Mouse (Mus musculus): ENCODE measurements at regions not wholly inside any gene's neighbourhood (a gene's known extent, or its start where the extent isn't known, plus 50 kb on each side); places are given as distances from the start of the nearest gene placed in this dataset.

DNA sequence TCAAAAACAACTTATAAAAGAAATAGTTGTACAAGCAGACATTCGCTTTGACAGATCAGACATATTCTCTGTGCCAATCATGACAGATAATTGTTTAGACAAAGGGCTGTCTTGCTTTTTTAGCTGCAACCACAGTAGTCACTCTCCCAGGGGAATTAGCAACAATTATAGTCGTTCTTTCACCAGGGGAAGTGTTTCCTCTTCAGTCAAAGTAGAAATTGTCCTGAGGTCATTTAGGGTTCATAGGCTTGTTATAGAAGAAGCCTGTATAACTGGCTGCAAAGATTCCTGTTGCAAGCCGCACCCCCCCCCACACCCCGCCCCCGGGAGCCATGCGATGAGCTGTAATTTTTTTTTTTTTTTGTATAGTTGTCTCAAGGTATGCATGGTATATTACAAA lies 68.2 kb upstream of the Ptger4 start:
- no peak overlapping the region for H3K4me3 ChIP-seq (replicated peaks; ENCODE audit: control insufficient read depth, low read depth, low read length)
- TF ChIP-seq POLR2A (IDR thresholded peaks at IDR 0.05; ENCODE audit: borderline replicate concordance, control insufficient read depth, low read depth, low read length) (no peak), CTCF (IDR thresholded peaks at IDR 0.05; ENCODE audit: control insufficient read depth, insufficient read depth, low read length) (no peak)
- WGBS, result 74% methylated on average over 6 of the region's 6 CpGs
- no peaks in the 10 kb centered on the region; the same call in 1 of the 2 replicates for H3K4me1 ChIP-seq (ENCODE audit: control insufficient read depth, insufficient read depth, low read length)
- no peak overlapping the region for H3K27ac ChIP-seq (ENCODE audit: control insufficient read depth, insufficient read depth, low read depth, low read length, poor library complexity)

- TF ChIP-seq POLR2A (IDR thresholded peaks at IDR 0.05; ENCODE audit: borderline replicate concordance, control insufficient read depth, low read depth, low read length), result no peak
- no peak for TF ChIP-seq CTCF (IDR thresholded peaks at IDR 0.05; ENCODE audit: control insufficient read depth, insufficient read depth, low read length)
- H3K4me3 ChIP-seq (replicated peaks; ENCODE audit: control insufficient read depth, low read depth, low read length), result no peak overlapping the region
- no peak overlapping the region for H3K27ac ChIP-seq (ENCODE audit: control insufficient read depth, insufficient read depth, low read depth, low read length, poor library complexity)
- WGBS, result 61% methylated on average over 3 of the region's 3 CpGs
- H3K4me1 ChIP-seq (ENCODE audit: control insufficient read depth, insufficient read depth, low read length), result no peaks in the 10 kb centered on the region; the same call in 1 of the 2 replicates
These were observed 66.0 kb upstream of the Ptger4 start for GRCm38 (mm10) chr15:5310035-5310434.

- WGBS, result 5% methylated on average over 2 of the region's 2 CpGs
- no peaks in the 10 kb centered on the region for H3K4me1 ChIP-seq (ENCODE audit: control insufficient read depth, insufficient read depth, low read length)
- TF ChIP-seq CTCF (IDR thresholded peaks at IDR 0.05; ENCODE audit: control insufficient read depth, insufficient read depth, low read length) (no peak), POLR2A (IDR thresholded peaks at IDR 0.05; ENCODE audit: borderline replicate concordance, control insufficient read depth, low read depth, low read length) (no peak)
- no peak overlapping the region for H3K27ac ChIP-seq (ENCODE audit: control insufficient read depth, insufficient read depth, low read depth, low read length, poor library complexity)
- no peak overlapping the region for H3K4me3 ChIP-seq (replicated peaks; ENCODE audit: control insufficient read depth, low read depth, low read length)
These were observed 58.4 kb upstream of the Ptger4 start for GRCm38 (mm10) chr15:5302403-5302802.

GRCm38 (mm10) chr15:5299807-5300206 lies 55.8 kb upstream of the Ptger4 start:
- Histone ChIP-seq H3K27ac (ENCODE audit: control insufficient read depth, insufficient read depth, low read depth, low read length, poor library complexity) (no peak overlapping the region), H3K4me1 (ENCODE audit: control insufficient read depth, insufficient read depth, low read length) (no peaks in the 10 kb centered on the region; the same call in 1 of the 2 replicates), H3K4me3 (replicated peaks; ENCODE audit: control insufficient read depth, low read depth, low read length) (no peak overlapping the region)
- WGBS, result 50% methylated on average over 1 of the region's 1 CpGs
- no peak for TF ChIP-seq POLR2A (IDR thresholded peaks at IDR 0.05; ENCODE audit: borderline replicate concordance, control insufficient read depth, low read depth, low read length)
- no peak for TF ChIP-seq CTCF (IDR thresholded peaks at IDR 0.05; ENCODE audit: control insufficient read depth, insufficient read depth, low read length)

GRCm38 (mm10) chr15:5296949-5297348 lies 53.0 kb upstream of the Ptger4 start:
- H3K4me3 ChIP-seq (replicated peaks; ENCODE audit: control insufficient read depth, low read depth, low read length), result no peak overlapping the region
- H3K27ac ChIP-seq (ENCODE audit: control insufficient read depth, insufficient read depth, low read depth, low read length, poor library complexity), result no peak overlapping the region
- no peaks in the 10 kb centered on the region; the same call in 1 of the 2 replicates for H3K4me1 ChIP-seq (ENCODE audit: control insufficient read depth, insufficient read depth, low read length)
- WGBS, result 69% methylated on average over 2 of the region's 2 CpGs
- TF ChIP-seq POLR2A (IDR thresholded peaks at IDR 0.05; ENCODE audit: borderline replicate concordance, control insufficient read depth, low read depth, low read length), result no peak
- no peak for TF ChIP-seq CTCF (IDR thresholded peaks at IDR 0.05; ENCODE audit: control insufficient read depth, insufficient read depth, low read length)
